Mouse (Mus musculus): Measurements from ENCODE around the gene Gm45337. TPM values are rescaled to one million over a fixed set of nuclear protein-coding genes. Genes with fewer than 3 reads are reported as not detected.

The Gm45337 gene
- polyA plus RNA-seq, 1 experiment from 2014 or later = not detected

DNA sequence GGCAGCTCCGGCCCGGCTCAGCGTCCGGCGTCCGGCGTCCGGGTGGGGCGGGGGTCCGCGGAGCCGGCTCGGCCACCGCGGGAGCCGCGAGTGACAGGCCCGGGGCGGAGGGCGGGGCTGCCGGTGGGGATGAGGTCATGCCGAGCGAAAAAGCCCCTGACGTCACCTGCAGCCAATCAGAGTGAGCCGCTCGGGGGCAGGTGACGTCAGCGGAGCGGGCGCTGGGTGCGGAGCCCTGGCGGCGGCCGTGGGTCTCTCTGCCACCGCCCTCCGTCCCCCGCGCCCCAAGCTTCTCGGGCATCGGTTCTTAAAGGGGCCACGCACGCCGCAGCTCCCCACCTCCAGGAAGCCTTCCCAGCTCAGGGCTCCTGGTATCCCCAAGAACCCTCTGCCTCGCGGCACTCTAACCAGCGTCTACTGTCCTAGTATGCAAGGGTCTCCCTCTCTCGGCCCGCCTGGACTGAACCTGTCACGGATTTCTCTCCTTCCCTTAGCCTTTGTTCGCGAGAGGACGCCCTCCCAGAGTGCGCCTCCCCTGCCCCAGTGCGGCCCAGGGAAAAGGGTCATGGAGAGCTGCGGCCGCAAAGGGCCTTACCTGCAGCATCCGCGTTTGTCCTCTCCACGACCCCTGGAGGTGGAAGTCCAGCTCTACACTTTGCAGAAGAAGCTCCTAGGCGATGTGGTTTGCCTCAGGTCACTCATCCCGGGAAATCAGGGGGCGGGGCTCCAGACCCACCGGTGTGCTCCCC lies 49.0 kb downstream of the Gm45337 start, which contains the start of gene Dusp8:
Gene Dusp8, minus strand, starts transcription at position 661 of the 749 bp plus-strand sequence.
- Histone ChIP-seq H3K36me3 (no peaks in the 10 kb centered on the region), H3K9me3 (no peaks in the 10 kb centered on the region), H3K4me3 (replicated peaks) (peak within 1 kb of the TSS; percentile 77), H3K27me3 (replicated peaks) (peaks cover 46% of the 10 kb centered on the region), H3K9ac (peak within 1 kb of the TSS; percentile 80), H3K27ac (peak within 1 kb of the TSS; percentile 57; the same call in 1 of the 2 replicates), H3K4me1 (replicated peaks) (peaks cover 12% of the 10 kb centered on the region; the same call in 1 of the 2 replicates), H3K4me2 (replicated peaks) (peak within 1 kb of the TSS; percentile 98)
- peak; percentile 94 for ATAC-seq
- 1% methylated on average over 49 of the region's 63 CpGs for WGBS

DNA sequence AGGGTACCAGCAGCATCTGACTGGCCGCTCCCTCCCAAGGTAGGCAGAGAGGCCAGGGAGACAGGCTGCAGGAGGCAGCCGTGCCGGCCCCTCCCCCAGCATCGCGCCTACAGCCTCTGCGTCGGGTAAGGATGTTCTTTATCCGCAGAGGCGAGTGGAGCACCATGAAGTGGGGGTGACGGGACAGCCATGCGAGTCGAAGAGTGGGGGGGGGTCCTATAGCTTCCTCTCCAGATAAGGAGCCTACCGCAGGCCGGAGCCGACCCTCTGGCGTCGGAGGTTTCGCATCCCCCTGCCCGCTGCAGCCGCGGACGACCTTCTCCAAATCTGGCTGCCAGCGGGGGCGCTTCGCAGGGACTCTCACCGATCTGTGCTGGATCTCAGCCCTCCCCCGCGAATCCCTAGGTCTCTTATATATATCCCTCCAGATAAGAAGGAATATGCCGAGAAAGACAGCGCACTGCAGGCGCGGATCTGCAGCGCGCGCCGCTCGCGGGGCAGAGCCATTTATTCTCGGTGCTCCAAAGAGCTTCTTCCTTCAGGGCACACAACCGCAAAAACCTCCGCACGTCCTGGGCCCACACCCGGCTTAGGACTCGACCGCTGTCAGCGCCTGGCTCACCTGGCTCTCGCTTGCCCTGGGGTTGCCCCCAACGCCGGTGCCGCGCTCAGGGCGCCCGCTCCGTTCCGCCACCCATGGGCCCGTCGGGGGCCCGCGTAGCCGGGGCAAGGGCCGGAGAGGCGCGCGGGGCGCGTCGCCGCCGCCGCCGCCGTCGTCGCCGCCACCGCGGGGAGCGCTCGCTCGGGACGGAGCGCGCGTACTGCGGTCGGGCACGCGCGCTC lies 49.9 kb downstream of the Gm45337 start:
- peak overlapping the region; percentile 77 for H3K4me3 ChIP-seq (replicated peaks)
- WGBS = under 1% methylated on average over 89 of the region's 89 CpGs
- peak overlapping the region; percentile 57; the same call in 1 of the 2 replicates for H3K27ac ChIP-seq
- H3K27me3 ChIP-seq (replicated peaks) = peaks cover 46% of the 10 kb centered on the region
- H3K4me2 ChIP-seq (replicated peaks) = peak overlapping the region; percentile 98
- H3K4me1 ChIP-seq (replicated peaks) = peaks cover 14% of the 10 kb centered on the region; the same call in 1 of the 2 replicates
- H3K9ac ChIP-seq = peak overlapping the region; percentile 80
- no peaks in the 10 kb centered on the region for H3K36me3 ChIP-seq
- no peaks in the 10 kb centered on the region for H3K9me3 ChIP-seq
- ATAC-seq = peak; percentile 73

GRCm38 (mm10) chr7:142093696-142094240 lies 50.6 kb downstream of the Gm45337 start:
- WGBS = 33% methylated on average over 6 of the region's 6 CpGs
- H3K4me3 ChIP-seq (replicated peaks) = peak overlapping the region; percentile 77
- no peaks in the 10 kb centered on the region for H3K36me3 ChIP-seq
- no peaks in the 10 kb centered on the region for H3K9me3 ChIP-seq
- no peak for ATAC-seq
- peaks cover 20% of the 10 kb centered on the region for H3K4me1 ChIP-seq (replicated peaks)
- H3K27me3 ChIP-seq (replicated peaks) = peaks cover 46% of the 10 kb centered on the region
- no peak overlapping the region for H3K27ac ChIP-seq
- peak overlapping the region; percentile 80 for H3K9ac ChIP-seq
- H3K4me2 ChIP-seq (replicated peaks) = peak overlapping the region; percentile 98

Other genes with a start within 250 kb of the Gm45337 start
- 43.9 and 46.2 TPM in 2 replicates for gene Tollip, start 226.1 kb downstream of the Gm45337 start, polyA plus RNA-seq (2015; fragmentation: Nextera tagmentation; extraction: Ambion mirVana)
- 1.3 and 1.8 TPM in 2 replicates for gene Brsk2, start 194.9 kb downstream of the Gm45337 start, polyA plus RNA-seq (2015; fragmentation: Nextera tagmentation; extraction: Ambion mirVana)
- 57.8 and 61.8 TPM in 2 replicates for gene Mob2, start 83.5 kb downstream of the Gm45337 start, polyA plus RNA-seq (2015; fragmentation: Nextera tagmentation; extraction: Ambion mirVana)
- 6.6 TPM in 2 replicates for gene Dusp8, start 48.8 kb downstream of the Gm45337 start, polyA plus RNA-seq (2015; fragmentation: Nextera tagmentation; extraction: Ambion mirVana)
- gene Gm45618, start 23.9 kb downstream of the Gm45337 start, polyA plus RNA-seq (2015; fragmentation: Nextera tagmentation; extraction: Ambion mirVana) = not detected in 2 replicates
- not detected in 2 replicates for gene Gm39115, start 8.6 kb downstream of the Gm45337 start, polyA plus RNA-seq (2015; fragmentation: Nextera tagmentation; extraction: Ambion mirVana)
- gene Gm29735, start 12.5 kb upstream of the Gm45337 start, polyA plus RNA-seq (2015; fragmentation: Nextera tagmentation; extraction: Ambion mirVana) = not detected in 2 replicates
- not detected in 2 replicates for gene Gm4553, start 21.1 kb upstream of the Gm45337 start, polyA plus RNA-seq (2015; fragmentation: Nextera tagmentation; extraction: Ambion mirVana)
- not detected in 2 replicates for gene Krtap5-2, start 31.4 kb upstream of the Gm45337 start, polyA plus RNA-seq (2015; fragmentation: Nextera tagmentation; extraction: Ambion mirVana)
- gene Gm10153, start 45.8 kb upstream of the Gm45337 start, polyA plus RNA-seq (2015; fragmentation: Nextera tagmentation; extraction: Ambion mirVana) = not detected in 2 replicates
- gene Krtap5-3, start 56.8 kb upstream of the Gm45337 start, polyA plus RNA-seq (2015; fragmentation: Nextera tagmentation; extraction: Ambion mirVana) = not detected in 2 replicates
- not detected in 2 replicates for gene Gm7579, start 67.3 kb upstream of the Gm45337 start, polyA plus RNA-seq (2015; fragmentation: Nextera tagmentation; extraction: Ambion mirVana)
- not detected in 2 replicates for gene Krtap5-5, start 85.4 kb upstream of the Gm45337 start, polyA plus RNA-seq (2015; fragmentation: Nextera tagmentation; extraction: Ambion mirVana)
- not detected in 2 replicates for gene Gm40460, start 96.5 kb upstream of the Gm45337 start, polyA plus RNA-seq (2015; fragmentation: Nextera tagmentation; extraction: Ambion mirVana)
- not detected in 2 replicates for gene Gm2431, start 113.7 kb upstream of the Gm45337 start, polyA plus RNA-seq (2015; fragmentation: Nextera tagmentation; extraction: Ambion mirVana)
- gene Gm4559, start 129.8 kb upstream of the Gm45337 start, polyA plus RNA-seq (2015; fragmentation: Nextera tagmentation; extraction: Ambion mirVana) = not detected in 2 replicates
- not detected in 2 replicates for gene Krtap5-1, start 152.5 kb upstream of the Gm45337 start, polyA plus RNA-seq (2015; fragmentation: Nextera tagmentation; extraction: Ambion mirVana)
- not detected in 2 replicates for gene Krtap5-4, start 158.9 kb upstream of the Gm45337 start, polyA plus RNA-seq (2015; fragmentation: Nextera tagmentation; extraction: Ambion mirVana)
- 1.9 and 2.0 TPM in 2 replicates for gene Ifitm10, start 229.1 kb upstream of the Gm45337 start, polyA plus RNA-seq (2015; fragmentation: Nextera tagmentation; extraction: Ambion mirVana)
- 1.2 and 1.9 TPM in 2 replicates for gene Gm49369, start 238.1 kb upstream of the Gm45337 start, polyA plus RNA-seq (2015; fragmentation: Nextera tagmentation; extraction: Ambion mirVana)
- 282 and 329 TPM in 2 replicates for gene Ctsd, start 243.4 kb upstream of the Gm45337 start, polyA plus RNA-seq (2015; fragmentation: Nextera tagmentation; extraction: Ambion mirVana)

All from intestine, embryonic 15.5 days (tissue).